Mouse (Mus musculus) ovary, postnatal 10 days (tissue): ENCODE results near the gene Rbm38.

Experiments
- DNase-seq: peaks from one replicate; pipeline ENCODE4 v3.0.0; 2022; ENCODE audit warnings: low spot score

Gene Rbm38

GRCm38 (mm10) chr2:173020430-173020829, at the start of gene Rbm38:
Gene Rbm38, plus strand, starts transcription at chr2:173020498.
- no peak for DNase-seq

- DNase-seq: no peak
Measured at GRCm38 (mm10) chr2:172971865-172972264, 48.4 kb upstream of the Rbm38 start.

GRCm38 (mm10) chr2:172973806-172974565, 46.3 kb upstream of the Rbm38 start:
- no peak for DNase-seq

- no peak for DNase-seq
Measured at GRCm38 (mm10) chr2:172974701-172975100, 45.6 kb upstream of the Rbm38 start.

GRCm38 (mm10) chr2:172975159-172975558, 45.1 kb upstream of the Rbm38 start:
- DNase-seq: no peak

- DNase-seq: no peak
Measured at GRCm38 (mm10) chr2:172976661-172977238, 43.5 kb upstream of the Rbm38 start.

GRCm38 (mm10) chr2:172977409-172978130, 42.7 kb upstream of the Rbm38 start, which contains the start of gene Spo11:
Gene Spo11, plus strand, starts transcription at chr2:172977700.
- DNase-seq: no peak

GRCm38 (mm10) chr2:172978131-172978633, 42.1 kb upstream of the Rbm38 start:
- DNase-seq: no peak

- no peak for DNase-seq
Measured at GRCm38 (mm10) chr2:172979666-172980345, 40.5 kb upstream of the Rbm38 start.

GRCm38 (mm10) chr2:172982776-172983561, 37.3 kb upstream of the Rbm38 start:
- no peak for DNase-seq

- DNase-seq: no peak
Measured at GRCm38 (mm10) chr2:172990161-172990560, 30.1 kb upstream of the Rbm38 start.

- DNase-seq: peak; percentile 36
Measured at GRCm38 (mm10) chr2:172996207-172996606, 24.1 kb upstream of the Rbm38 start.

GRCm38 (mm10) chr2:172997748-172998147, 22.6 kb upstream of the Rbm38 start:
- DNase-seq: no peak

GRCm38 (mm10) chr2:172998478-172998877, 21.8 kb upstream of the Rbm38 start:
- DNase-seq: no peak

GRCm38 (mm10) chr2:172999630-173000284, 20.5 kb upstream of the Rbm38 start, which contains the start of gene Rae1:
Gene Rae1, plus strand, starts transcription at chr2:173000117.
- peak; percentile 99 for DNase-seq

- DNase-seq: no peak
Measured at GRCm38 (mm10) chr2:173000285-173000652, 20.0 kb upstream of the Rbm38 start.

GRCm38 (mm10) chr2:173000921-173001320, 19.4 kb upstream of the Rbm38 start:
- no peak for DNase-seq

GRCm38 (mm10) chr2:173003737-173004136, 16.6 kb upstream of the Rbm38 start:
- DNase-seq: no peak

- no peak for DNase-seq
Measured at GRCm38 (mm10) chr2:173010220-173010717, 10.0 kb upstream of the Rbm38 start.

GRCm38 (mm10) chr2:173011440-173011839, 8.9 kb upstream of the Rbm38 start:
- DNase-seq: no peak
